Mouse (Mus musculus): Measurements from ENCODE around the gene Lbhd2.

Gene Lbhd2

DNA sequence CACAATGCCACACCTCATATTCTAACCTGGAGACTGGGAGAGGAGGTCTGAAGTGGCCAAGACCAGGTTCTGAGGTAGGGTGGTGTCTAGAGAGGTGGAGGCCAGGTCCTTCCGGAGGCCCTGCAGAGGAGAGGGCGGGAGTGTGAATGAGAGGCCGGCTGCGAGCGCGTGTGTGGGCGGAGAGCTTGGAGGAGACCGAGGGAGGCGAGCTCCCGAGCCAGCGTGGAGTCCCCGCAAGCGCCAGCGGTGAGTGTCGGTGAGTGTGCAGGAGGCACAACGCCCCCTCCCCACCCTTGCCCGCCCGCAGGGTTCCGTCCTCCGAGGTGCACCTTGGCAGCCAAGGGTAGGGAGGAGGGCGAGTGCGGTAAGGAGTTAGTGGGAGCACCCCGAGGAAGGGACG is at the start of gene Lbhd2:
Gene Lbhd2 (plus strand): TSS at position 188 of the 400 bp plus-strand sequence.
- no peak for DNase-seq (ENCODE audit: low spot score in 2 of 2)

GRCm38 (mm10) chr12:111360671-111361070 is 45.9 kb upstream of the Lbhd2 start:
- DNase-seq (ENCODE audit: low spot score in 2 of 2): no peak

- no peak for DNase-seq (ENCODE audit: low spot score in 2 of 2)
Measured at GRCm38 (mm10) chr12:111361319-111362098, 45.1 kb upstream of the Lbhd2 start.

DNA sequence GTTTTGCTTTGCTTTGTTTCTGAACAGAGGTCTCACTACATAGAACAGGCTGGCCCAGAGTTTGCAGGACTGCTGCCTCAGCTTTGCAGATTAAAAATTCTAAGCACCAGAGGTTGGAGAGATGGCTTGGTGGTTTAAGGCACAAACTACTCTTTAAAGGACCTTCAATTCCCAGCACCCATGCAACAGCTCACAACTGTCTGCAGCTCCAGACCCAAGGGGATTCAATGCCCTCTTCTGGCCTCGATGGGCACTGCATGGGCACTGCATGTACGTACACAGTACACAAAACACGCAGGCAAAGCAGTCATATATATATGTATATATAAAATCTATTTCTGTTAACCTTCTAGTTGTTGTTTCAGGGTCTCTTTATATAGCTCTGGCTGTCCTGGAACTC is 42.4 kb upstream of the Lbhd2 start:
- DNase-seq (ENCODE audit: low spot score in 2 of 2): no peak

GRCm38 (mm10) chr12:111367065-111367464 is 39.5 kb upstream of the Lbhd2 start:
- no peak for DNase-seq (ENCODE audit: low spot score in 2 of 2)

DNA sequence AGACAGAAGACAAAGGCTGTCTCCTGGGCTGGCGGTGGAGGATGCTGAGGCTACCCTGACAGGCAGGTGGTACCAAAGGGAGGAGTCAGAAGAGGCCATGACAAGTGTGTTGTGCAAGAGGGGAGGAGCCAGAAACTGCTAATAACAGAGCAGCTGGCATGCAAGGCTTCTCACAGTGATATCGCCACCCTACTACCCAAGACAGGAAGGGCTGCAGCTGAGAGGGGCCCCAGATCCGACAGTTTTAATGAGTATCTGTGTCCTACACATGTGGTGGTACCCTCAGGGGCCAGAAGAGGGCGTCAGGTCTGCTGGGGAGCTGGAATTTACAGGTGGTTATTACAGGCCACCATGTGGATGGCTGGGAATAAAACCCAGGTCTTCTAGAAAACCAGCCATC is 36.4 kb upstream of the Lbhd2 start:
- DNase-seq (ENCODE audit: low spot score in 2 of 2): no peak

DNA sequence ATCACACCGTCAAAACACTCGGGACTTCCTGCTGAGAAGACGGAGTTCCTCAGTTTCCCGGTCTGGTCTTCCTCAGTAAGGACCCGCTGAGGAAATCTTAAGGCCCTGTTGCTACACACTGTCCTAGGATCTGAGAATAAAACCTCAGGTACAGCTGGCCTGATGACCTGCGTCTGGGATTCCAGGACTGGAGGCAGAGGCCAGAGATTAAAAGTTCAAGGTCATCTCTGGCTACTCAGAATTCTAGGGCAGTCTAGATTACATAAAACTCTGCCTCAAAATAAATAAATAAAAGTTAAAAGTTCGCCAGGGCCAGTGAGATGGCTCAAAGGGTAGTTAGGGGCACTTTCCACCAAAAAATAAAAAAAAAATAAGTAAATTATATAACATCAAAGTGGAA is 34.7 kb upstream of the Lbhd2 start:
- DNase-seq (ENCODE audit: low spot score in 2 of 2): no peak

DNA sequence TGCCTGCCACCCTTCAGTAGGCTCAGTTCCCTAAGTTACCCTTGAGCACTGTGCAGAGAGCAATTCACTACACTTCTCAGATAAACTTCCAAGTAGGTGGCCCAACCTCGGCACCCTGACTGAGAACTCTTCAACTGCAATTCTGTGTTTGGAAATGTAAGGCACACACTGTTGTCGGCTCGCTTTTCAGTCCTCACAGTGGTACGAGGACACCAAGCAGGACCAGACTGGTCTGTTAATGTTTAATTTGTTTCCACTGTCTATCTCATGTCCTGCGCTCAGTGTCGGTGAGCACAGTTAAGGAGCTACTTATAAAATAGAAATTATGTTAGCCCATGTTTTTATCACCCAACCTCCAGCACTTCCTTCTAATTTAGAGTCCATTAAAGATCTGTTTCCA is 33.2 kb upstream of the Lbhd2 start:
- no peak for DNase-seq (ENCODE audit: low spot score in 2 of 2)

DNA sequence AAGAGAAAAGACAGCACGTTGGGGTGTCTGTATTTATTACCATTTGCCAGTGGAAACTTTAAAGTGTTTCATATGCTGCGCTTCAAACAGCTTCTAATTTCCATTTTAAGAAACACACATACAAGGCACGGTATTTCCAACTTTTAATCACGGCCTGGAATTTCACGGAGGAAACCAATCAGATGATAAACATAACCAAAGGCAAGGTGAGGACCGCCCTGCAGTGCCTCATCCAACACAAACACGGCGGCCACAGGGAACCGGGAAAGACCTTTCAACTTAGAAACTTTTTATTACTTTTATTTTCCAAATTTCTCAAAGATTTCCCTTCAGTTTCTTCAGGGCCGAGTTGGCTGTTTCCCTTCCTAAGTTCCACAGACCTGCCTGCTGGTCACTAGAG is 31.9 kb upstream of the Lbhd2 start:
- no peak for DNase-seq (ENCODE audit: low spot score in 2 of 2)

DNA sequence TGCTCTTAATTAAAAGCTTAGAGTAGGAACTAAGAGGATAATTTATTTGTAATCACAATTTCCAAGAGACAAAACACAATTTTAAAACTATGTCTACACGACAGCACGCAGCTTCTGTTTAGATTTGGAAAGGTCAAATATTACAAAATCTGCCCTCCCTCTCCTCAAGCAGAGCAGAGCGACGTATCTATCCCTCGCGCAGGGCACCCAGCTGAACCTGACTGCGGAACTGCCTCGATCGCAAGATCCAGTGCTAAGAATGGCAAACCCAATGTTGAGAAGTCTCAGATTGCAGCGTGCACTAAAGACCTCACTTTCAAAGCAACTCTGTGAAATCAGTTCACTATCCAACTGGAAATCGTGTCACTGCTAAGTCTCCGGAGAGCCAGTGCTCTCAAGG is 31.1 kb upstream of the Lbhd2 start:
- DNase-seq (ENCODE audit: low spot score in 2 of 2): no peak

GRCm38 (mm10) chr12:111376053-111376452 is 30.6 kb upstream of the Lbhd2 start:
- no peak for DNase-seq (ENCODE audit: low spot score in 2 of 2)

GRCm38 (mm10) chr12:111376826-111377331 is 29.7 kb upstream of the Lbhd2 start:
- DNase-seq (ENCODE audit: low spot score in 2 of 2): peak; percentile 65 to 70

- peak; percentile 96 for DNase-seq (ENCODE audit: low spot score in 2 of 2)
Measured at GRCm38 (mm10) chr12:111377376-111377973, 29.1 kb upstream of the Lbhd2 start, which contains the start of gene Cdc42bpb. Gene Cdc42bpb (minus strand): TSS chr12:111377718.

GRCm38 (mm10) chr12:111377986-111378490 is 28.6 kb upstream of the Lbhd2 start:
- peak in 1 of 2 experiments; percentile 56 for DNase-seq (ENCODE audit: low spot score in 2 of 2)

GRCm38 (mm10) chr12:111378812-111379211 is 27.8 kb upstream of the Lbhd2 start:
- no peak for DNase-seq (ENCODE audit: low spot score in 2 of 2)

- no peak for DNase-seq (ENCODE audit: low spot score in 2 of 2)
Measured at GRCm38 (mm10) chr12:111385883-111386641, 20.5 kb upstream of the Lbhd2 start.

GRCm38 (mm10) chr12:111386642-111387120 is 19.9 kb upstream of the Lbhd2 start:
- DNase-seq (ENCODE audit: low spot score in 2 of 2): no peak

DNA sequence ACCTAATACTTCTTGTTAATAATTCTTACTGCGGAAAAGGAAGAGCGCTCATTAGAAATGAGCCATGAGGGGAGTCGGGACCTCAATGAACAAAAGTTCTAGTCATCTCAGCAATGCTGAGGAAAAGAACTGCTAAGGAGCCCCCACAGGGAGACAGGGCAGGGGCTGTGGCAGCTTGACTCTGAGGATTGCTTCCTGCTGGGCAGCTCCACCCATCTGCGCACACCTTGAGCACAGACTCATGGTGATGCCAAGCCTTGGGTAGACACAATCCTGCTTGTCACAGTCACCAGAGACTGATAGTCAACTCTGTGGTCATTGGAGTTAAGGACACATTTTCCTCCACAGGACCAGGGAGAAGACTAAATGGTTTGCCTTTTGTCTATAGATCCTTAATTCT is 19.5 kb upstream of the Lbhd2 start:
- DNase-seq (ENCODE audit: low spot score in 2 of 2): no peak

DNA sequence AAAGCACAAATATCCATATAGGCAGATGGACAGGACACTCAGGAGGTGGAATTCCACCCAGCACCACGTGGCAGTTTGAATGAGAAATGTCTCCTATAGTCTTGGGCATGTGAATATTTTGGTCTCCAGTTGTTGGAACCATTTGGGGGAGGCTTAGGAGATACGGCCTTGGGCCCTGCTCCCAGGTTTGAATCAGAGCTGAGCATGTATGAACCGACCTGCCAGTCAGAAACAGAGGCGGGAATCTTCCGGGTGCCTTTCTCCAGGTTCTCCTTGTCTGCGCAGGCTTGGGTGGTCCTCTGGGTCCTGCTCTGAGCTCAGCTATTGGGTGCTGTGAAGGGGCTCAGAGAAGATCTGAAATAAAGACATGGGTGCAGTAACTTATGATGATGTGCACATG is 12.6 kb upstream of the Lbhd2 start:
- no peak for DNase-seq (ENCODE audit: low spot score in 2 of 2)

DNA sequence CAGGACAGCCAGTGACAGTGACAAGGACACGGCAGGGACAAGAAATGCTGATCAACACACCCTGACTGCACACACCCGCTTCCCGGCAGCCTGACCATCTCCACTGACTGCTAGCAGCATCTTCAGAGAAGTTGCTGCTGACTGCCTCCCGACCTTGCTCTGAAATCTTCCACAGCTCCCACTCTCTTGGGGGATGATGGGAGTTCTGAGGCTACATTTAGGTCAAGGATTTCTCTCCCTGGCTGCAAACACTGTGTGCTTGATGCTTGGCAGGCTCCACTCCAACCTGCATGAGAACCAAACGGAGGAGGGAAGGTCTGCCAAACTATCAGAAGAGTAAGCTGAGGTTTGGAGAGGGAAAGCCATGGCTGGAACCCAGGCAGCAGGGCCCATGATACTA is 9.6 kb upstream of the Lbhd2 start:
- DNase-seq (ENCODE audit: low spot score in 2 of 2): no peak

DNA sequence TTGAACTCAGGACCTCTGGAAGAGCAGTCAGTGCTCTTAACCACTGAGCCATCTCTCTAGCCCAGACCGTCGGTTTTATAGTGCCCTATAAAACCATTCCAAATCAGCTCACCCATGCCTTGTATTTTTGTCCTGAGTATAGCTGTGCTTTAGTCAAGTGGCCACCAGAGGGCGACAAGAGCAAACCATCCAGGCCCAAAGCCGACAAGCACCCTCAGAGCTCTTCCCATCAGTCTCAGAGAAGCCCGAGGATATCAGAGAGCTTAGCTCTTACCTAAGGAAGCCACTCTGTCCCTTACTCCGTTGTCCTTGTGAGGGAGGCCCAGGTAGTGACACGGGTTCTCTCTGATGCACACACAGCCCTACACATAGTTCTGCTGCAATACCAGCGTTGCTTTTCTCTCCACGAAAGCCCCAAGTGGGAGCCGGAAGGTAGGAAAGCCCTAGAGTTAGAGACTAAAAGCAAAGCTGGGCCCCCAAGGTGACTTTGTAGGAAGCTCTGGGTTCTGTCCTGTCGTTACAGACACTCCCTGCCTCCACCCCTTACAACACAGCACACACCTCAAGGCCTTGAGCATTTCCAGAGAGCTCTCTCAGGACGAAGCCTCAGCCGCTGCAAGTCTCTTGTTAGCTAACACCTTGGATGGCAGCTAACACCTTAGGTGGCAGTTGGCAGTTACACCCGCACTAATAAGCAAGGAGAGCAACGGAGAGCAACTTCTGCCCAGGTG is 5.0 kb upstream of the Lbhd2 start:
- peak; percentile 81 to 85 for DNase-seq (ENCODE audit: low spot score in 2 of 2)

Data from right cerebral cortex, postnatal 10 days (tissue).